Mouse (Mus musculus) right cerebral cortex, postnatal 14 days (tissue): ENCODE results near the gene Elk4.

Experiments used
- DNase-seq: peaks from one replicate; pipeline ENCODE4 v3.0.0; 2022

Elk4 gene

GRCm38 (mm10) chr1:132019876-132020275, 12.5 kb downstream of the Elk4 start:
- no peak for DNase-seq

GRCm38 (mm10) chr1:132022107-132022506, 14.7 kb downstream of the Elk4 start:
- DNase-seq, result no peak

GRCm38 (mm10) chr1:132026925-132027646, 19.7 kb downstream of the Elk4 start:
- no peak for DNase-seq

DNA sequence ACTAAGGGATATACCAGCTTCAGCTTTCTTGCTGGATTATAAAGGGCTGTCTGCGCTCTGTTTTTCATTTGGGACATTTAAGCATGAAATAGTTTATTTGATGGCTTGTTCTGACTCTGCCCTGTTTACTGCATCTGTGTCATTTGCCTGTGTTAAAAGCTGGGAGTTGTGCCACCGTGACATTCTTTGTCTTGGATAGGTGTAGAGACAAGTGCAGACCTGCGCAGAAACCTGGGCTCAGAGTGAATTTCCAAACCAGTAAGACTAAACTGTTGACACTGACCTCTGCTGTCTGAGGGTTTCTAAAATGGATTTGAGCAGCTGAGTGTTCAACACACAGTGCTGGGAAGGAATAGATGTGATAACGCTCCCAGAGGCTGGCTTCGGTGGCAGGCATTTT, 20.6 kb downstream of the Elk4 start:
- DNase-seq, result no peak

DNA sequence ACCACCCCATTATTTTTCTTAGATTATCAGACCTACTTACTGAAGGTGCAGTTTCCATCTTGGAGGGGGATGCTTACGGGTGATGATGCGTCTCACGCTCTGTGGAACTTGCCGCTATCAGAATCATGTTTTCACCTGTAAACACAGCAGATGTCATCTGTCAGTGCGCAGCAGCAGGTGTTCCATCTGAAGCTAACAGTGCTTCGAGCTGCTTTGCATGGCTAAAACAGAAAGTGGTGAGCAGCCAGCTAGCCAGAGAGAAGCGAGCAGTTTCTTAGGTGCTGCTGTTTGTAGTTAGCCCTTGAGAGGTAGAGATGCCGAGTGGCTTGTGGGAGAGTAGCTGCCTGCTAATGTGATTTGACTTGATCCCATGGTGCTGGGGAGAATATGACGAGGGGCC, 21.0 kb downstream of the Elk4 start:
- DNase-seq, result no peak

DNA sequence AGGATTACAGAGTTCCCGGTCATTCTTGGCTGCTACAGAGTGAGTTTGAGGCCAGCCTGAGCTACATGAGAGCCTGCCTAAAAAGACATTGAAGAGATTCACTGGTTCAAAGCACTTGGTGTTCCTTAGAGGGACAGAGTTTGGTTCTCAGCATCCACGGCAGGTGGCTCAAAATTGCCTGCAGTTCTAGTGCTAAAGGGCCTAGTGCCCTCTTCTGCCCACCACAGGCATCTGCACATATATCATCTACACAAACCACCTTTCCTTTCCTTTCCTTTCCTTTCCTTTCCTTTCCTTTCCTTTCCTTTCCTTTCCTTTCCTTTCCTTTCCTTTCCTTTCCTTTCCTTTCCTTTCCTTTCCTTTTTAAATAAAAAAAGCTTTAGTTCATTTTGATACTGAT, 23.2 kb downstream of the Elk4 start:
- no peak for DNase-seq

GRCm38 (mm10) chr1:132032172-132032571, 24.8 kb downstream of the Elk4 start:
- no peak for DNase-seq

DNA sequence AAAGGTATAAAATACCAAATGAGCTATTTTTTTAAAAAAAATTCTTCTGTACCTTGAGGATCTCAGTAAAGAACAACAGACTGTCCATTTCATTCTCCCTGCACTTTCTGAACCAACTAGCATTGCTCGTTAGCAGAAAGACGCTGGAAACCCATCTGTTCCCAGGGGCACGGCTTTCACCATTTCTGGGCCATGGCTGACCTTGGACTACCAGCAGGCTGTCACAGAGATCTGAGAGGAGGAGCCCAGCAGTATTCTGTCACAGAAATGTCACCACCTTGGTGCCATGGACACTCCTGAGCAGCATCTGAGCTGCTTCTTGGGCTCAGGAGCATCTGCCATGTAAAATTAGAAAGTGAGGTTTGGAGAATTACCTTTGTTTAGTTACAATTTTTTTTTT, 30.3 kb downstream of the Elk4 start:
- DNase-seq, result no peak

GRCm38 (mm10) chr1:132038753-132039152, 31.3 kb downstream of the Elk4 start:
- no peak for DNase-seq

GRCm38 (mm10) chr1:132040201-132040621, 32.8 kb downstream of the Elk4 start:
- DNase-seq, result no peak

GRCm38 (mm10) chr1:132043759-132044158, 36.4 kb downstream of the Elk4 start:
- DNase-seq, result no peak

DNA sequence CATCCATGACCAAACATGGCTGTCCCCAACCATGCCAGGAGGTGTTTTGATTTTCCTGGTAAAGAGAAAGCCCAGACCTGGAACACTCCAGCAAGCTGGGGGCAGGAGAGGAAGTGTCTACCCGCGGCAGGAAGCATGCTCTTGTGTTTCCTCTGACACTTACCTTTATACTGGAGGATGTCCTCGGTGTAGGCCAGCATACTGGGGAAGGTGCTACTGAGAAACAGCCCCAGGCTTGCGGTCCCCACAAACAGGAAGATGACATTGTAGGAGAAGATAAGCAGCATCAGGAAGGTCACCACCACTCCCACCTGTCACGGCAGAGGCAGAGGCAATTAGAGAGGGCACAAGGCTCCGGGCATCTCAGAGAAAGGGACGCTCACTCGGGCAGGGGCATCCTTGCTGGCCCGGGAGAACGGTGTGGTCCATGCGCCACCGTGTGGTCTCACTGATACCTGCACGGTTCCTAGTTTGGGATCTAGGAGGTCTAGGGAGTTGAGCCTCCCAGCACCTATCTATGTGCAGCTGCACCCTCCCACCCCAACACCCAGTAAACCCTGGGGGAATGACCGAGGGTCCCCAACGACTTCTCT, 38.8 kb downstream of the Elk4 start:
- peak; percentile 65 for DNase-seq

DNA sequence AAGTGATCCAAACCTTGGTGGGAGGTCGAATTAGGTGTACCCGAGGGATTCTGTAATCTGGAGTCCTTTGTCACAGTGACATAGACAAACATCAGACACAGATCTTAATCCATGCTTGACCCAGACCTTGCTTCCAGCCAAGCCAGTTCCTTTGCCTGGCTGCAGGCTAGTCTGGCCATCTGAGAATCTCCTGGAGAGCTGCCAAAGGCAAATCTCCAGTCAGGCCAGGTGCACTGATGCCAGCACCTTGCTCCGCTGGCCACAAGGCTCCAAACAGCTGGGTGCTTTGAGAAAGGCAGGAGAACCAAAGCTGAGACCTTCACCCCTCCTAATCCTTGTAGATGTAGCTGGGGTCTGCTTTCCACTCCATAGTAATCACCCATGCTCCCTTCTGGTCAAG, 44.3 kb downstream of the Elk4 start:
- DNase-seq, result no peak

DNA sequence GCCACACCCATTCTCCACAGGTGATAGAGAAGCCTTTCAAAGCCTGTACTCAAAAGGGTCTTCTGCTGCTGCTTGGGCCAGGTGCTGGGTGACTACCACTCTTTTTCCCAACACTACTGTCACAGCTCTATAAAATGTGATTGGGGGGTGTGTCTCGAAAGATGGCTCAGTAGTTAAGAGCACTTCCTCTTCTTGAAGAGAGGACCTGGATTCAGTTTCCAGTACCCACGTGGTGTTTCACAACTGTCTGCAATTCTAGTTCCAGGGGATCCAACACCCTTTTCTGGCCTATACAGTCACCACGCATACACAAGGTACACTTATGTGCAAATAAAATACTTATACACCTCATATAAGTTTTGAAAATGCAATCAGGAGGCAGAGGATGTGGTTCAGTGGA, 47.0 kb downstream of the Elk4 start:
- DNase-seq, result no peak

DNA sequence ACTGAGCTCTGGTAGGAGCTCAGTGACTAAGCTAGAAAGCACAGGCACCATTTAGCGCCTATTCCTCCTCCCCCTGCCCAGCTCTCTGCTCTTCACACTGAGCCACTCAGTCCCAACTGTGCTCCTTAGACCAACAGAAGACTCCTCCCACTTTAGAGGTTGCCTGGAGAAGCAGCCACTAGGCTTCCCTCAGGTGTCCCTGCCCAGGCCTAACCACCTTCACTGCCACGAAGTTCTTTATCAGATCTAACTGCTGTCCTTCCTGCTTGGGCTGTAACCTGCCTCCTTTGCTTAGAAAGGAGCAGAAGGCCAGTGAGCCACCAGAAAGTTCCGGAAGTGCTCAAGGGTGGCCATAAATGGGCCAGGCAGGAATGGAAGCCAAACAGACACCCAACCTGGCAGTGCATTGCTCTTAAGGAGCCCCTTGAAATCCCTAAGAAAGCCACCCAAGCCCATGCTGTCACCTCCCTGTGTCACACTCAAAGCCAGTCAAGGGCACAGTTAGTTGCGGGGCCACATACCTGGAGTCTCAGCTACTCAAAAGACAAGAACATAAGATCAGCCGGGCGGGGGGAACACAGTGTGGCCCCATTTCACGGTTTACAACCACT, 47.8 kb downstream of the Elk4 start:
- no peak for DNase-seq

- no peak for DNase-seq
These were observed 51.2 kb downstream of the Elk4 start for GRCm38 (mm10) chr1:132058558-132058957.

- no peak for DNase-seq
These were observed 52.8 kb downstream of the Elk4 start for GRCm38 (mm10) chr1:132060036-132060769.

DNA sequence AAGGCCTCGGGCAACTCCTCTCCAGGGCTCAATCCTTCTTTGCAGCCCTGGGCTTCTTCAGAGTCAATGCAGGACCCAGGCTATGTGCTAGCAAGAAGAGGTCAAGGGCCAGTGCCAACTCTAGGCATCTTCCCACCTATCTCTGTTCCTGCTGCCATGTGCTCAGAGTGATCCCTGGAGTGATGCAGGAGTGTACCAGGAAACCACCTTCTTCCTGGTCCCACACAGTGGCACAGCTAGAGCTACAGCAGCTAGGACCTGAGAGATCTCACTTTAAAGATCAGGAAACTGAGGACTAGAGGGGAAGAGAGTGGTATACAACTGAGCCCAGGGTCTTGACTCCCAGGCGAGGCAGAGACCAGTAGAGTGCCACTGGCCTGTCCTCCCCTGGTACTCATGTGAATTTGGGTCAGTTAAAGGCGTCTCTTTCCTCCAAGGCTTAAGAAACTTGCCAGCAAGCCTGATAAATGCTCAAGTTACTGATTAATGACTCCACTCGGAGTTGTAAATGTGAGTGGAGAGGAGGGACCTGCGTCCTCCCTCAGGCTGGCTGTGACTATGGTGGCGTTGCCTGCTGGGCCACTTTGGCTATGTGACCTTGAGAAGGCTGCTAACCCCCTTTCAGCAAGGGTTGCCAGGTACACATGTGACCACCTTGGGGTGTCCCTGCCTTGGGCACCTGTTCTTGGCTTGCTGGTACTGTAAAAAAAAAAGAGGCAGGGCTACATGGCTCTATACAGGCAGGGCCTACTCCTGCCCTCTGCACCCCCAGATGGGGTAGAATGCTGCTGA, 54.5 kb downstream of the Elk4 start:
- DNase-seq, result no peak

DNA sequence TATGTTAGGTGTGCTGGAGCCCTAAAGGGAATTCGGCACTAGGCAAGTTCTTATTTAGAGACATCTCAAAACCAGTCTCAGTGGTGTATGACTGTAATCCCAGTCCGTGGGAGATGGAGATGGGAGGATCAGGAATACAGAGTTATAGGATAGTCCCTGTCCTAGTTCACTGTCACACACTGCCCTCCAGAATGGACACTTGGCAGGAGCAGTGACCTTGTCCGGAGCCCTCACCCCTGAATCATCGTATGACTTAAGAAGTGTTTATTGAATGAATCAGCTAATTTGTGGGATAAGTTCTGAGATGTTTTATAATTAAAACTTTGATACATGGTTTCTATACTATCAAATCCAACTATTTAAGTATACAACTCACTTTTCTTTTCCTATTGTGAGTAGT, 55.7 kb downstream of the Elk4 start:
- no peak for DNase-seq

DNA sequence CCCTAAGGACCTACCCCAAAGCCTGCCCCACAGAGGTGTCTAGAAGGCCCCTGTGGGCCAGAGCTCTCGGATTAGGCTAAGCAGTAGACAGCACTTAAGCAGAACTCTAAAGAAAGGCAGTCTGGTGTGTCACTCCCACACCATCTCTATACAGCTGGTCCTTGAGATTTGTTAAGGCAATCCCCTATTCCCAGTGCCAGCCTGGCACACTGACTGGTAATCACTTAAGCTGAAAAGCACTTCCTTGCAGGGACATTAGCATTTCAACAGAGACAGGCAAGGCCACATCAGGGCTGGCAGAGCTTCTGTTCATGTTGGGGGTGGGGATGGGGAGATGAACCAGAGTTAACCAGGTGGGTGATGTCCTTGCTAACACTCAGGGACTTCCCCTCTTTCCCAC, 57.6 kb downstream of the Elk4 start:
- DNase-seq, result no peak

DNA sequence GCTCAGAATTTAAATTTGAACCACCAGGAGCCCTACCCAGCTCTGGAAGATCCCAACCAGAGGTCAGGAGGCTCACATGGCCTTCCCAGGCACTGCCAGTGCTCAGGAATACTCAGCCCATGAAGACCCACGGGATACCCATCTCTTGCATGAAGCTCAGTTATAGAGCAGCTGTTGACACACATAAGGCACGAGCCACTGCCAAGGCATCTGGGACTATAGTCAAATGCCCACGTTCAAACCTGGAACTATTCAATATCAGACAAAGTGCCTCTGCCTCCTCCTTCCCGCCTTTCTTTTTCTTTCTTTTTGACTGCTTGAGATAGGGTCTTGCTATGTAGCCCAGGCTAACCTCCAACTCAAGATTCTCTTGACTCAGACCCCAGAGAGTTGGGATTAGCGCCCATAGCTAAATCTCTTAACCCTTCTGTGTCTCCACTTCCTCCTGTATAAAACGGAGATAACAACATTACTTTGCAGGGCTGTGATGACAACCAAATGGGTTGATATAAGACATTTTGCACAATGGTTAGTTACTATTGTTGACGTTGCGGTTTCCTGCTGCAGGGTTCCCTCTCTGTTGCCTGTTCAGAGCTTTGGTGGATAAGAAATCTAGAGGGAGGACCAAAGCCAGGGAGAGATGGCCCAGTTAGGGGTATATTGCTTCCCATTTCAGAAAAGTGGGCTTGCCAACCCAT, 58.2 kb downstream of the Elk4 start:
- DNase-seq, result no peak
